Mouse (Mus musculus) small intestine, adult 2 months (tissue): ENCODE results near the gene Bahd1.

Experiments used
- CTCF ChIP-seq: fragments of 200-500 bp; IDR thresholded peaks from 2 replicates; pipeline ENCODE4 v1.5.1; 2012; ENCODE audit warnings: low read depth, mild to moderate bottlenecking, control low read depth, inconsistent platforms, low read length, moderate library complexity, mixed read lengths; ENCODE audit not compliant: insufficient replicate concordance, insufficient read length; ENCODE audit errors: extremely low read depth
- POLR2A ChIP-seq: fragments of 200-500 bp; IDR thresholded peaks from 2 replicates; pipeline ENCODE4 v1.6.1; 2012; ENCODE audit warnings: low read depth, mild to moderate bottlenecking, control low read depth, inconsistent platforms, low read length, moderate library complexity

DNA sequence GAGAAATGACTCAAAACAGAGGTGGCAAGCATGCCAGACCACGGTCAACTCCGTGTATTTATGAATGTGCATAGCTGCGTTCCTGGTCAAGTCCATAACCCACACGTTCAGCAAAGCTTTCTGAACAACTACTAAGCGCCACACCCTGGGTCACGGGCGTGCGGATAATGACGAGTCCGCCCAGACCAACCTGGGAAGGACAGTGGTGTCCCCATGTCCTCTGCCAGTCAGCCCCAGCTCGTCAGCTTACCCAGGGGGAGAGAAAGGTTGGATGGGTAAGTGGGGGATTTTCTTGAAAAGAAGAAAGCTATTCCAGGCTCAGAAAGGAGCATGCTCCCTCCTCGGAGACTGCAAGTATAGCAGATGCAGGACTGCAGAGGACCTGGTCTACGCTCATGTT, 12.7 kb upstream of the Bahd1 start:
- TF ChIP-seq CTCF (no peak), POLR2A (no peak)
